Mouse (Mus musculus) thymus, postnatal 14 days (tissue): ENCODE measurements at regions not wholly inside any gene's neighbourhood (a gene's known extent, or its start where the extent isn't known, plus 50 kb on each side); places are given as distances from the start of the nearest gene placed in this dataset.
"Not testable (repeated sequence)": the region's sequence is repeated elsewhere in the genome, so short reads cannot be mapped to it uniquely, and the experiment has no call there.

Source experiments
- DNase-seq: peaks from one replicate; pipeline ENCODE4 v3.0.0; 2021

DNA sequence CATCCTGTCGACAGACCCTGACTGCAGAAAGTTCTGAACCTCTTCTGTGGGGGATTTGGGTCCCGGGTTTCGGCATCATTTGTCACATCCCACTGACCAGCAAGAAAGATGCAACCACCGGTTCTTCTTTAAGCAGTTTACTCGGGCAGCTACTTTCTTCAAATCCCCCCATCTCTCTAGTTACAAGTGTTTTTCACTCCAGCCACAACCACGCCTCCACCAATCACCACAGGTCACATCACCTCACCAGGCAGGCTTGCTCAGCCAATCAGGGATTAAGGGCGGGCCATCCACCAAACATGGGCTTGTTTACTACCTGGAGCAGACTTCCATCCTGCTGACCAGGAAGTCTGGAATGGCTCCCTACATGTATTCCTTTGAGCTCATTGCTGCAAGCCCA is 119.6 kb downstream of the Tnfsf18 start:
- DNase-seq = not testable (repeated sequence)

GRCm38 (mm10) chr1:161613658-161614057 is 119.2 kb downstream of the Tnfsf18 start:
- DNase-seq = not testable (repeated sequence)

DNA sequence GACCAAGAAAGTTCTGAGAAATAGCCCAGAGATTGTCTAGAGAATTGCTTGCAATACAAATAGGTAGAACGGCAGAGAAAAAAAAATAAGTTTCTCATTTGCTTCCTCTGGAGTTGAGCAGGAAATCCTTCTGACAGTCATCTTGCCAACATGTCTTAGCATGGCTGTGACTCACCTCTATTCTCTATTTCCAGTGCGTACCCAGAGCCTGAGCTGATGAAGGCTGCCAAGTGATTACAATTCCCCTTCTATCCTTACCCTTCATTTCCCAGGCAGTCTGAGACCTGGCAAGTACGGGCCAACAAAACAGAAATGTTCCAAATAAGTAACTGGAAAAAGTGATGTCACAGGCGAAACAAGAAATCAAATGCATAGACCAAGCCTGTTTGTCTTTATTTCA is 113.0 kb downstream of the Tnfsf18 start:
- DNase-seq = no peak

GRCm38 (mm10) chr1:161602150-161602549 is 107.7 kb downstream of the Tnfsf18 start:
- no peak for DNase-seq

- no peak for DNase-seq
Observed at GRCm38 (mm10) chr1:161601167-161601566, 106.7 kb downstream of the Tnfsf18 start.

GRCm38 (mm10) chr1:161598167-161598566 is 103.7 kb downstream of the Tnfsf18 start:
- DNase-seq = no peak

- no peak for DNase-seq
Observed at GRCm38 (mm10) chr1:161576530-161576929, 82.1 kb downstream of the Tnfsf18 start.

DNA sequence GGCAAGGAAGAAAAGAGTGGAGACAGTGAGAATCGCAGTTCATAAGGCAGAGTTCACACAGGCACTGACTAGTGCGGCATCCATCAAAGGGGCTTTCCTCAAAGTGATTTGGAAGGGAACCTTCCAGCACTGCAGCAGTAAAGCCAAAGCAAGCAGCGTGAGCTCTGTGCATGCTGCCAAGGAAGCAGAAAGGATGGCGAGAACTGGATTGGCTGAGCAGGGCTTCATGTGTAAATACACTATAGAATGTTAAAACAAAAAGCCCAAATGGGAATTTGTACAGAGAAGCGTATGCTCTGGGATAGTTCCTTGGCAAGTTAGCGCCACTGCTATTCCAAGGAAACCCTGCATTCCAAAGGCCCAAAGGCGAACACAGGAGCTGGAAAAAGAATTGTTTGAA is 81.5 kb downstream of the Tnfsf18 start:
- DNase-seq = no peak

DNA sequence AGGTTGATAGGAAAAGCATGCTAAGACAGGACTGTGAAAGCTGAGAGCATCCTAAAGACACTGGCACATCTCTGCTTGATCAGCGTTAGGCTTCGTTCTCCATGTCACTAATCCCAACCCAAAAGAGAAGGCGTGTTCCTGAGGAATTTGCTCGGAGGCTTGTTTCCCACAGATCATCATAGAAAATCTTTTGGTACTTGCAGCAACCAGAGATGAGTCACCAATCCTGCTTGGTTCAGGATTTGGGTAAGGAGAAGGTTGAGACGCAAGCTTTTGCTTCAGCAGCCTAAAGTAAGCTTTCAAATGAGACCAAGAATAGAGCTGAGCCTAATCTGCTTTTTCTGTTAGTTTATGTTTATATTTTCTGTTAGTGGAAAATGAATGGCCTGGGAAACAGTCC is 80.7 kb downstream of the Tnfsf18 start:
- no peak for DNase-seq

DNA sequence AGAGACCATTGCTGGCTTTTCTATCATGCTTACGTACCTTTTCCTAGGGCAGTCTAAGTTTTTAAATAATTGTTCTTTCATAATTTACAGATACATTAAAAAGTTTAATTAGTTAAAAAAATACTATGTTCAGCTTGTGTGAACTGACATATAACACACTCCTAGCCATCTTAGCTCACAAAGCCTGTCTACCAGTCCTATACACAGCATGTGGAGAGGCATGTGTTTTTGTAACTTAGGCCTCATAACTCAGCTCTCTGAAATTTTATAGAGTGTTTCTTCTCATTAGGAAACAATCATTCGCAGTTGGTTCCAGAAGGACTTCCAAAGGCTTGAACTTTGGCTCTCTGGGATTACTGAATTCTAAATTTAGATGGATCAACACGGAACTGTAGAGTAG is 76.3 kb downstream of the Tnfsf18 start:
- no peak for DNase-seq

DNA sequence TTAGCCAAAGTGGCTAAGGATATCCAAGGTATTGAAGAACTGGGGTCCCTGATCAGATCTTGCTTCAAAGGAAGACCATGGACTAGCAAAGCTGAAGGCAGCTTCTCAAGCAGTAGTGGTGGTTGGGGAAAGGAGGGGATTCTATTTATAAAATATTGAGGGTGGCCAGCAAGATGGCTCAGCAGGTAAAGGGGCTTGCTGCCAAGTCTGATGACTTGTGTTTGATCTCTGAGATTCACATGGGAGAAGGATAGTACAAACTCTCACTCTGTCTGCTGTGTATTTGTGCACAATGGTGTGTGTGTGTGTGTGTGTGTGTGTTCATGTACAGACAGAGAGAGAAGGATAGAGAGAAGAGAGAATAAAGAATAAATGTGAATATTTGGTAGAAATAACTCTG is 73.4 kb downstream of the Tnfsf18 start:
- no peak for DNase-seq

- DNase-seq = no peak
Observed at GRCm38 (mm10) chr1:161560368-161560767, 65.9 kb downstream of the Tnfsf18 start.
